Mouse (Mus musculus) urinary bladder, adult 2 months (tissue): Measurements from ENCODE around the gene Hagh. TPM values are rescaled to one million over a fixed set of nuclear protein-coding genes. Genes with fewer than 3 reads are reported as not detected.
A peak's percentile ranks its signal among the peaks of the same experiment; 100 is the strongest.

Experiments
- DNase-seq: peaks from one replicate; pipeline ENCODE4 v3.0.0; 2022; ENCODE audit warnings: low spot score
- polyA plus RNA-seq: library from polyadenylated mRNA; depleted of rRNA; stranded (reverse); fragments of >200 nt; gene quantifications from 2 replicates; pipeline ENCODE4 v1.2.3, GENCODE M21; 2012

The Hagh gene
- polyA plus RNA-seq, 1 experiment, result 75.6 TPM

- DNase-seq, result peak; percentile 95
Observed at GRCm38 (mm10) chr17:24850065-24850772, 10.3 kb downstream of the Hagh start, which contains the start of gene Fahd1. Gene Fahd1, minus strand, starts transcription at chr17:24850364.

GRCm38 (mm10) chr17:24850773-24851127 is 10.8 kb downstream of the Hagh start:
- DNase-seq, result no peak

- DNase-seq, result no peak
Observed at GRCm38 (mm10) chr17:24851381-24852125, 11.6 kb downstream of the Hagh start.

- DNase-seq, result no peak
Observed at GRCm38 (mm10) chr17:24855838-24856464, 16.0 kb downstream of the Hagh start.

GRCm38 (mm10) chr17:24856589-24856988 is 16.6 kb downstream of the Hagh start:
- no peak for DNase-seq

- DNase-seq, result no peak
Observed at GRCm38 (mm10) chr17:24857831-24858470, 18.0 kb downstream of the Hagh start.

GRCm38 (mm10) chr17:24858967-24859366 is 19.0 kb downstream of the Hagh start:
- DNase-seq, result no peak

GRCm38 (mm10) chr17:24860076-24860475 is 20.1 kb downstream of the Hagh start:
- no peak for DNase-seq

- no peak for DNase-seq
Observed at GRCm38 (mm10) chr17:24861785-24862184, 21.8 kb downstream of the Hagh start.

GRCm38 (mm10) chr17:24865776-24866175 is 25.8 kb downstream of the Hagh start, which contains the start of gene Igfals:
Gene Igfals, plus strand, starts transcription at chr17:24865997.
- no peak for DNase-seq

GRCm38 (mm10) chr17:24867914-24868313 is 28.0 kb downstream of the Hagh start:
- DNase-seq, result no peak

GRCm38 (mm10) chr17:24873695-24874404 is 33.9 kb downstream of the Hagh start:
- no peak for DNase-seq

- DNase-seq, result no peak
Observed at GRCm38 (mm10) chr17:24874405-24874745, 34.4 kb downstream of the Hagh start.

- no peak for DNase-seq
Observed at GRCm38 (mm10) chr17:24874989-24875388, 35.0 kb downstream of the Hagh start.

GRCm38 (mm10) chr17:24877336-24878116 is 37.6 kb downstream of the Hagh start:
- DNase-seq, result no peak

- no peak for DNase-seq
Observed at GRCm38 (mm10) chr17:24878117-24878397, 38.1 kb downstream of the Hagh start.

GRCm38 (mm10) chr17:24878531-24878930 is 38.6 kb downstream of the Hagh start:
- no peak for DNase-seq

GRCm38 (mm10) chr17:24881738-24882440 is 41.9 kb downstream of the Hagh start:
- DNase-seq, result no peak

- no peak for DNase-seq
Observed at GRCm38 (mm10) chr17:24884391-24884790, 44.4 kb downstream of the Hagh start.

- DNase-seq, result no peak
Observed at GRCm38 (mm10) chr17:24885356-24886133, 45.6 kb downstream of the Hagh start.
